Mouse (Mus musculus) telencephalon, adult 2 months (tissue): ENCODE data around the gene Atp6v1b1.

Experiments used
- DNase-seq: peaks from one replicate; pipeline ENCODE4 v3.0.0-alpha.2; 2011; ENCODE audit warnings: low read depth, low spot score

Atp6v1b1 gene

GRCm38 (mm10) chr6:83715461-83716196 lies 27.2 kb upstream of the Atp6v1b1 start:
- no peak for DNase-seq

GRCm38 (mm10) chr6:83717026-83717425 lies 25.8 kb upstream of the Atp6v1b1 start:
- no peak for DNase-seq

- no peak for DNase-seq
Observed at GRCm38 (mm10) chr6:83722526-83722925, 20.3 kb upstream of the Atp6v1b1 start.

GRCm38 (mm10) chr6:83727178-83727577 lies 15.6 kb upstream of the Atp6v1b1 start:
- no peak for DNase-seq

GRCm38 (mm10) chr6:83728488-83728887 lies 14.3 kb upstream of the Atp6v1b1 start:
- no peak for DNase-seq

DNA sequence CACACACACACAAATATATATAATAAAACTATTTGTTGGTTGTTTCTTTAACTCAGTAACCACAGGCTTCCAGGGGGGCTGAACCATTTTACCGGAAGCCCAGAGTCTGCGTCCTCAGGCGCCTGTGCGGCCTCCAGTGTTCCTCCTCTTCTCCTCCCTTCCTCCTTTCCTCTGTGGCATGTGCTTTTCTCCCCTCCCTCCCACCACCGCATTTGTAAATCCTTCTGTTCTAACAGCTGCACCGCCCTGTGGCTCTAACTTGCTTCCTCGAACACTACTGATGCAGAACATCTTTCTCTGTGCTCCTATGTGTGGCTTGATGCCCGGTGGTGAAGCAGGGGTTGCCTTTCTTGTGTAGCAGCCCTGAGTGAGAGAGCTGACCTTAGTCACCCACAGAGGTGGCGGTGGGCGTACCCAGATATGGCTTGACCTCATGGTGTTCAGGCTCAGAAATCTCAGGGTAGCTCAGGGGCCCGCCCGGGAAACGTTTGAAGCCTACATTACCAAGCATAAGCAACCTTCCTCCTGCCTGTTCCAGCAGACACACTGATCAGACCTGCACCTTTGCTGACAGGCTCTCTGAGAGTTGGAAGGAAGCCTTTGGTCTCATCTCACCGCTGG lies 13.3 kb upstream of the Atp6v1b1 start:
- no peak for DNase-seq

GRCm38 (mm10) chr6:83731128-83731527 lies 11.7 kb upstream of the Atp6v1b1 start:
- no peak for DNase-seq

GRCm38 (mm10) chr6:83737311-83737710 lies 5.5 kb upstream of the Atp6v1b1 start:
- no peak for DNase-seq

GRCm38 (mm10) chr6:83738596-83738995 lies 4.2 kb upstream of the Atp6v1b1 start:
- no peak for DNase-seq

- no peak for DNase-seq
Observed at GRCm38 (mm10) chr6:83743212-83743611, 422 bp downstream of the Atp6v1b1 start.

DNA sequence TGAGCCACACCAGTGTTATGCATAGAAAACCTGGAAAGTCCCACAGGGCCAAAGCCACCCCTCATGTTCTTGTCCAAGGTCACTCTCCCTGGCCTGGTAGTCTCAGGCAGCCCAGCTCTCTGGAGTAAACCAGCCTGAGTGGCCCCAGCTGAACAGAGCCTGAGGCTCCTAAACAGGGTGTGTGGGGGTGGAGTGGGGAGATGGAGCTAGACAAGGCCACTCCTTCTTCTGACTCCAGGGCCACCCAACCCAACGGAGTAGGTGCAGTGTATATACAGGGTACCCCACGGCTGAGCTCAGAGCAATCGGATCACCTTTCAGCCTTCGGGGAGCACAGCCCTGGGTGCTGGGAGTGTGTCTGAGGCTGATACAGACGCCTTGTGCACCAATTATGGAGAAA lies 1.3 kb downstream of the Atp6v1b1 start:
- no peak for DNase-seq

DNA sequence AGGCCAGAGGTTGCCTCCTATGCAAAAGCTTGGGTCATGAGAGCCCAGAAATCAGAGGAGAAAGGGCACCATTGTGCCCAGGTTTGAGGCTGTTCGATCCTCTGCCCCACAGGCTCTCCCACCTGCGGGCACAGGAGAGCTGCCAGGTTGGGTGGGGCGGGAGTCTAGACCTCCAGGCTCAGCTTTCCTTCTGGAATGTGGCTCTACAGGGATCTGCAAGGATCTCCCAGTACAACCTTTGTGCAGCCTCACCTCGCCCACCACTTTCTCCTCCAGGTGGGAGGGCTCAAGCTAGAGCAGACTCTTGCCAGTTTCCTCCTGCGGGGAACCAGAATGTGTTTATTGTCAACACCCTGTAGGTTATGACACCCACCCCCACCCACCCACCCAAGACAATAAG lies 1.8 kb downstream of the Atp6v1b1 start:
- no peak for DNase-seq

DNA sequence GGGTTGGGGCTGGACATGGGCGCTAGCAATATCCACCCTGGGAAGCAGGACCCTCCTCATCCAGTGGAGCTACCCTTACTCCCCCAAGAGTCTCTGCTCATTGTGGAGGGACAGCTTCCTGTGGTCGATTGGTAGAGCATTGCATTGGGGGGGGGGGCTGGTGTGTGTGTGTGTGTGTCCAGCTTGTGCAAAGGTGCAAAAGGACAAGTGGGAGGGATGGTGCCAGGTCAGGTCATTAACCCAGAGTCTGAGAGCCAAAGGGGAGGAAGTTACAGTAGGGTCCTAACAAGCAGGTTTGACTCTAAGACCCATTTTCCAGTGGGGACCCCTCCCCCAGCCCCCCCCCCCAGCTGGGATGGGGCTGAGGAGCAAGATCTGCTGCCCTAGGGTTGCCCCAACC lies 2.7 kb downstream of the Atp6v1b1 start:
- no peak for DNase-seq

DNA sequence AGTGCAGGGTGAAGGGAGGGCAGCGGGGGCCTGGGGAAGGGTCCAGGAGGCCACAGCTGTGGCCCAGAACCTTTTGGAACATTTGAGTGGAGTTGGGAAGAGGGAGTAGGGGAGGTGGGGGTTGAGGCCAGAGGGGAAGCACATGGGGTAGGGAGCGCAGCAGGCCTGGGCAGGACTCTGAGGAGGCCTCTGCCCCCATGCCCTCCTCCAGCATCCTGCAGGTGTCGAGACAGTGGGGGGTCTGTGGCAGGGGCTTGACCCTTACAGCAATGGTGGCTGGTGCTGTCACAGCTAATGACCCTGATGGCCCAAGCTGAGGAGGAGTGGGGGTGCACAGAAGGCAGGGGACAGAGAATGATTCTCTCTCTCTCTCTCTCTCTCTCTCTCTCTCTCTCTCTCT lies 6.5 kb downstream of the Atp6v1b1 start:
- no peak for DNase-seq

DNA sequence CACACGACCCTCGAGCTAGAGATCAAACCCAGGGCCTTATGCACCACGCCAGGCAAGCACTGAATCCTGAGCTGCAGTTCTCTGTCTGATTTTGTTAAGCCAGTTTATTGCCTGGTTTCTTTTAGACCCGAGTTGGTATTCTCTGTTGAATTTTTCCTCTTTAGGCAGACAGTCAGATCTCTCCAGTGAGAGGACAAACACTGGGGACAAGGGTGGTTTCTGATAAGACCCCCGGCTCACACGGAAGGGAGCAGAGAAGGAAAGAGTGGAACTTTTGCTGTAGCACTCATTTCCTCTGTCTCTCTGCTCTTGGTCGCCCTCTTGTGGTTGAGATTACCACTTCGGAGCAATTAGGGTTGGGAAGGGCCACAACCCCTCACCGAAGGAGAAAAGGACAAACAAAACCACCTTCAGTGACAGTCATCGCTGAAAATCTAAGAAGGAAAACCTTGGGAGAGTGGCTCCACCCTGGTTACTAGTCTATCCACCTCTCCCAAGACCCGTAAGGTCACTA lies 7.4 kb downstream of the Atp6v1b1 start:
- no peak for DNase-seq

- DNase-seq = no peak
Observed at GRCm38 (mm10) chr6:83756051-83756450, 13.3 kb downstream of the Atp6v1b1 start.

GRCm38 (mm10) chr6:83762344-83762743 lies 19.6 kb downstream of the Atp6v1b1 start, which contains the start of gene Ankrd53:
Gene Ankrd53, plus strand, starts transcription at chr6:83762644.
- no peak for DNase-seq

DNA sequence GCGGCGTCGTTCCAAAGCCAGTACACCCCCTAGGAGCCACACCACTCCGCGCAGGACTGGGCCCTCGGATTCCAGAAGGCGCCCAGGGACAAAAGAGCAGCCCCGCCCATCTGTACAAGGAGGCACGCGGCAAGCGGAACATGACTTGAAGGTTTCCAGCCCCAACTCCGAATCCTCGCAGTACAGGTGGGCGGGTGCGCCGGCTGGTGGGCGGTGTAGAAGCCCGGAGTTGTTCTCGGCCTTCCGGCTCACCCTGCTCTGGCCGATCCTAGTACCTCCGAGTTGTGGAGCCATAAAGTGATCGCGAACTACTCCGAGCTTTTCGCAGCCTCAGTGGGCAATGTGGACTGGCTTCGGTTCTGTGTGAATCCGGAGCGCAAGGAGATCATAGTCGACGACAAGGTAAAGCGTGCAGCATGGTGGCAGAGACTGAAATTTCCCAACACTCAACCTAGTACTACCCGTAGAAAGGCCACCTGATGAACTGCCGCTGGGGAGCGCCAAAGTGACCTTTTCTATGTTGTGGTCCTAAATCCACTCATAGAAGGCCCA lies 20.2 kb downstream of the Atp6v1b1 start:
- no peak for DNase-seq

DNA sequence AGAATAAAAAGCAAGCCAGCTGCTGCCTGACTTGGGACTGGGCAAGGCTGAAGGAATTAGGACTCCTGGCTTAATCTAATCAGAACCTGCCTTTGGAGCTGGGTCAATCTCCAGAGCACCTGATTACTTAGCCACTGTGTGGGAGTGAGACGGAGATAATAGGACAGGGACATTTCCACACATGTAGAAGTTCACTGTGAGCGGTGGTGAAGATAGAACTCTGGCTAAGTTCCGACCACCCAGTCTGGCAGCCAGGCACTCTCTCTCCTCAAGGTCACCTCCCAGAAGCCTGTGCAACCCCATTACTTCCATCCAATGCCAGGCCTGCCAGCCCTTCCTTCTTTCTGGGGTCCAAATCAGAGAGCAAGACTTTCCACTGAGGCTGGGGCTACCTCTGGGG lies 24.2 kb downstream of the Atp6v1b1 start:
- DNase-seq = no peak

GRCm38 (mm10) chr6:83768485-83768884 lies 25.7 kb downstream of the Atp6v1b1 start:
- no peak for DNase-seq

- DNase-seq = no peak
Observed at GRCm38 (mm10) chr6:83774126-83774525, 31.3 kb downstream of the Atp6v1b1 start.

DNA sequence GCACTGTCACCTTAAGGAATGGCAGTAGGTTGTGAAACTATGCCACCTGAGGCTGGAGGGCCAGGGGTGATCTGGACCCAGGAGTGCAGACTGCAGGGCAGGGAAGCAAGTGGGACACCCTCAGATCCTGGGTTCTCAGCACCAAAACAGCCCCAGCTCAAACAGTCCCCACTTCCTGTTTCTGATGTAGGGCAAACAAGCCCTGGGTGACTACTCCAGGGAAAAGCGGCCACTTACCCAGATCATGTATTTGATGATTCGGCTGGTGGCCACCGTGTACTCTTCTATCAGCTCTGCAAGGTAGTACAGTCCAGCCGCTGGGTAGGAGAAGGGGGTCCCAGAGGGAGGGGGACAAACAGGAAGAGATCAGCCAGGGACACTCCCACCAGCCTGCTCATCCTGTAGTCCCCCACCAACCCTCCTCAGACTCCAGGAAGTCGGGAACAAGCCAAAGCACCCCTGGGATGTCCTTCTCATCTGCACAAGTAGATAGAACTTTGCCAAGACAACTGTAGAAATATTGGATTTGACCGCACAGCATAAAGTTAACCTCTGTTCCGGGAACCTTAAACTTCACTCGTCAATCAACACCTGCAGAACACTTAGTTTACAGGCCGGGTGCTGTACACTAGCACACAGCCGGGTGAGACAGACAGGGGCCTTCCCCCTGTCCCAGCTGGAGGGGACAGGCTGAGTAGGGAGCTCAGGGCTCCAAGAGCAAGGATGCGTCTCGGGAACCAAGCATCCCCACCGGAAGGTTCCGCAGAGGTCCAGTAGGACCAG lies 32.2 kb downstream of the Atp6v1b1 start:
- no peak for DNase-seq
